In genomic region chr19:7563676-7564075, GRCm38 (mm10) we compare ENCODE assay signal across 21 mouse cellular contexts. TPM values are rescaled to one million over a fixed set of nuclear protein-coding genes. Genes with fewer than 3 reads are reported as not detected.
"Had no signal": no experiment of that assay in that cellular context is flagged by ENCODE, and none has a peak within 500 bp of the region (broad histone marks: within the 10 kb centered on the region; RNA-seq: fewer than 3 reads in every experiment).

No protein-coding gene starts in this region.

- DNase-seq: lung, adult 18-20 months; lung, embryonic 14.5 days; lung, postnatal 10 days; lung, postnatal 4 days; right cerebral cortex, postnatal 14 days; spleen, adult 18-20 months; thymus, adult 18-20 months; thymus, postnatal 14 days; thymus, postnatal 36 days had no signal

- H3K27me3 ChIP-seq: megakaryocyte, embryonic 14.5 days; midbrain, embryonic 13.5 days; midbrain, embryonic 15.5 days; neural tube, embryonic 12.5 days had no signal

- H3K36me3 ChIP-seq: midbrain, embryonic 13.5 days; midbrain, embryonic 15.5 days; neural tube, embryonic 12.5 days had no signal

- ATAC-seq: midbrain, embryonic 13.5 days; midbrain, embryonic 15.5 days had no signal

- H3K4me1 ChIP-seq: midbrain, embryonic 13.5 days; midbrain, embryonic 15.5 days had no signal

- H3K4me3 ChIP-seq: megakaryocyte, embryonic 14.5 days; midbrain, embryonic 13.5 days; midbrain, embryonic 15.5 days; neural tube, embryonic 12.5 days had no signal

- H3K27ac ChIP-seq: liver, embryonic 14.5 days; midbrain, embryonic 13.5 days; midbrain, embryonic 15.5 days; neural tube, embryonic 12.5 days had no signal

RNA-seq across cellular contexts. Expression of gene Lgals12, which starts 43.3 kb away (rescaled TPM):
- total RNA-seq: monocyte, adult 5-6 weeks had no signal
- polyA plus RNA-seq: midbrain, embryonic 11.5 days; neural tube, embryonic 12.5 days had no signal

RNA-seq across cellular contexts. Expression of gene Hrasls5, which starts 48.7 kb away (rescaled TPM):
- total RNA-seq: midbrain, postnatal 0 days had no signal
- polyA plus RNA-seq: liver, embryonic 16.5 days; lung, embryonic 14.5 days; midbrain, embryonic 11.5 days; midbrain, embryonic 13.5 days; midbrain, embryonic 15.5 days; midbrain, postnatal 0 days; neural tube, embryonic 12.5 days; neural tube, embryonic 14.5 days; stomach, embryonic 14.5 days; stomach, embryonic 16.5 days had no signal
